Mouse (Mus musculus) spleen, adult 2 months (tissue): ENCODE results near the gene Ryr2.

Experiments used
- CTCF ChIP-seq: fragments of 200-500 bp; IDR thresholded peaks from 2 replicates; pipeline ENCODE4 v1.5.1; 2011; ENCODE audit warnings: mild to moderate bottlenecking, inconsistent platforms; ENCODE audit not compliant: insufficient read depth, insufficient read length, insufficient replicate concordance; ENCODE audit errors: extremely low read depth
- POLR2A ChIP-seq: fragments of 200-500 bp; IDR thresholded peaks from 2 replicates; pipeline ENCODE4 v1.6.1; 2011; ENCODE audit warnings: low read depth, low read length, inconsistent platforms

DNA sequence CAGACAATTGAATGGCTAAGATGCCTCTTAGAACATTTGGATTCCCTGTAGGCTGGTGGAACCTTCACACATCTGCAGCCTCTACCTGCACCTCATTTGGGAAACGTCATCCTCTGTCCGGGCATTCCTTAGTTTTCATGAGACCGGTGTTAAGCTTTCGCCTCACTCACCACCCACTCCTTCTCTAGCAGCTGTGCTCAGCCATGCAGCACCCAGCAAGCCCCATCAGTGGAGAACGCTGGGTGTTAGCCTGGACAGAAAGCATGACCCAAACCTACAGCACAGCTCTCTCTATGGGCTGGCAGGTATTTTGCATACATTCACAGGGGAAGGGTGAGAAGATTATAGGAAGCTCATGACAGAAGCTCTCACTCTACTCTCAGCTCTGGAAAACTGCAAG lies 36.6 kb upstream of the Ryr2 start:
- TF ChIP-seq CTCF (no peak), POLR2A (no peak)
